Mouse (Mus musculus) heart, embryonic 12.5 days (tissue): ENCODE measurements around the gene Tagln3. TPM values are rescaled to one million over a fixed set of nuclear protein-coding genes. Genes with fewer than 3 reads are reported as not detected.

ENCODE experiments used
- ATAC-seq: fragments of 200-750 bp; cut with Nextera tagmentation; 2 replicates; pipeline ENCODE4 v1.8.0; 2017; ENCODE audit warnings: moderate TSS enrichment, moderate library complexity; ENCODE audit not compliant: insufficient number of reproducible peaks, low FRiP score
- H3K27ac ChIP-seq: fragments of 300-500 bp; sonication (generic); 2 replicates; pipeline ENCODE4 v1.5.1; 2016; ENCODE audit warnings: mild to moderate bottlenecking, moderate library complexity; ENCODE audit not compliant: poor library complexity, severe bottlenecking
- H3K27me3 ChIP-seq: fragments of 300-500 bp; sonication (generic); replicated peaks from 2 replicates; pipeline ENCODE4 v1.6.1; 2016; ENCODE audit warnings: mild to moderate bottlenecking, moderate library complexity
- H3K36me3 ChIP-seq: fragments of 300-500 bp; sonication (generic); 2 replicates; pipeline ENCODE4 v1.6.1; 2016; ENCODE audit warnings: mild to moderate bottlenecking, moderate library complexity
- H3K4me1 ChIP-seq: fragments of 300-500 bp; sonication (generic); replicated peaks from 2 replicates; pipeline ENCODE4 v1.6.1; 2016; ENCODE audit warnings: mild to moderate bottlenecking
- H3K4me2 ChIP-seq: fragments of 300-500 bp; sonication (generic); 2 replicates; pipeline ENCODE4 v1.6.1; 2016; ENCODE audit warnings: mild to moderate bottlenecking, moderate library complexity
- H3K4me3 ChIP-seq: fragments of 300-500 bp; sonication (generic); 2 replicates; pipeline ENCODE4 v1.5.1; 2016; ENCODE audit warnings: mild to moderate bottlenecking
- H3K9ac ChIP-seq: fragments of 300-500 bp; sonication (generic); 2 replicates; pipeline ENCODE4 v1.6.1; 2016; ENCODE audit warnings: mild to moderate bottlenecking, moderate library complexity
- H3K9me3 ChIP-seq: fragments of 300-500 bp; sonication (generic); replicated peaks from 2 replicates; pipeline ENCODE4 v1.6.1; 2016; ENCODE audit warnings: mild to moderate bottlenecking, moderate library complexity
- WGBS: fragments of 180-500 bp; shearing (Covaris S2); methylation state at CpG from one replicate; pipeline ENCODE4 v1.1.7; 2016; 5-methylcytosine and 5-hydroxymethylcytosine counted together
- polyA plus RNA-seq: library from polyadenylated mRNA; unstranded; fragments of >200 nt; fragmentation: Nextera tagmentation; extraction: Ambion mirVana; gene quantifications from 2 replicates; pipeline ENCODE4 v1.2.1, GENCODE M21; 2016

The Tagln3 gene
- polyA plus RNA-seq, 1 experiment from 2014 or later: 10.0 TPM

- ATAC-seq: no peak
- H3K27ac ChIP-seq: no peak overlapping the region
- 68% methylated on average over 3 of the region's 3 CpGs for WGBS
- H3K4me2 ChIP-seq: no peak overlapping the region
- H3K9me3 ChIP-seq: no peaks in the 10 kb centered on the region
- no peaks in the 10 kb centered on the region for H3K27me3 ChIP-seq
- no peak overlapping the region for H3K4me3 ChIP-seq
- H3K4me1 ChIP-seq: no peaks in the 10 kb centered on the region
- H3K9ac ChIP-seq: no peak overlapping the region
- no peaks in the 10 kb centered on the region for H3K36me3 ChIP-seq
Observed at GRCm38 (mm10) chr16:45686833-45687232, 37.6 kb downstream of the Tagln3 start.

GRCm38 (mm10) chr16:45685295-45685694, 39.1 kb downstream of the Tagln3 start:
- Histone ChIP-seq H3K9ac (no peak overlapping the region), H3K4me2 (no peak overlapping the region), H3K27ac (no peak overlapping the region), H3K27me3 (no peaks in the 10 kb centered on the region), H3K36me3 (no peaks in the 10 kb centered on the region), H3K4me1 (no peaks in the 10 kb centered on the region), H3K4me3 (no peak overlapping the region), H3K9me3 (no peaks in the 10 kb centered on the region)
- no peak for ATAC-seq
- WGBS: 66% methylated on average over 3 of the region's 3 CpGs

DNA sequence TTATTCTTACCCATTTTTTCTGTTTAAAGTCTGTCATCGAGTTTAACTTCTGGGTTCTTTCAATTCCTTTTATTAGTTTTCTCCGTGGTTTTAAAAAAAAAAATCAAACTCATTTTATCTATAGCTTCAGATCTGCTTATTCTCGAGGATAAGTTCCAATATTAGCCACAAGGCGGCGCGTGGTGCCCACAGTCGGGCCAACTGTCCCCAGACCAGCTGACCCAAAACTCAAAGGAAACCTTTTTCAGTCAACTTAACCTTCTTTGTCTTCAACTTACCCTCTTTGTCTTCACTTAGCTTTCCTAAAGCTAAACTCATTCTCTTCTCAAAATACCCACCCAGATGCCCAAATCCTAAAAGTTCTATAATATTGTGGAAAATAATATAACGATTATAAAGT, 39.6 kb downstream of the Tagln3 start:
- WGBS: 14% methylated on average over 8 of the region's 8 CpGs

DNA sequence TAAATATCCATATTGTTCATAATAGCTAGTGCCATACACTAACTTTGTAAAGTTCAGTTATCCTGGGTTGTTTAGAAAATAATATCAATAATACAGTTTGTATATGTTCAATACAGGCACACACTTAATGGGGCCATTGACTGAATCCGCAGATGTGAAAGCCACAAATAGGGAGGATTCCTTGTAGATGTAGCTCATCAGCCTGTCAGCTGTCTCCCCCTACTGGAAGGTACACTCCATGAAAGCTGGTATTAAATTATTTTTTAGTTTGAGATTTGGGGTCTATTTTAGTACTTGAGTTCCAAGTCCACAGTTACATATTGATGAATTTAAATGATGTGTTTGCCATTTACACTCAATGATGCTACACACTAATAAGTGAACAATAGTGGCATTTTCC, 47.9 kb downstream of the Tagln3 start:
- WGBS: 33% methylated on average over 1 of the region's 1 CpGs
- Histone ChIP-seq H3K36me3 (no peaks in the 10 kb centered on the region), H3K4me3 (no peak overlapping the region), H3K4me1 (no peaks in the 10 kb centered on the region), H3K27ac (no peak overlapping the region), H3K27me3 (no peaks in the 10 kb centered on the region), H3K9ac (no peak overlapping the region), H3K9me3 (no peaks in the 10 kb centered on the region), H3K4me2 (no peak overlapping the region)
- ATAC-seq: no peak

More for the DNA sequence above, 39.6 kb downstream of the Tagln3 start:
- H3K4me1 ChIP-seq: no peaks in the 10 kb centered on the region
- H3K4me2 ChIP-seq: no peak overlapping the region
- ATAC-seq: no peak
- H3K27ac ChIP-seq: no peak overlapping the region
- H3K4me3 ChIP-seq: no peak overlapping the region
- no peak overlapping the region for H3K9ac ChIP-seq
- H3K36me3 ChIP-seq: no peaks in the 10 kb centered on the region
- no peaks in the 10 kb centered on the region for H3K9me3 ChIP-seq
- H3K27me3 ChIP-seq: no peaks in the 10 kb centered on the region

- Histone ChIP-seq H3K9me3 (no peaks in the 10 kb centered on the region), H3K4me3 (no peak overlapping the region), H3K27me3 (no peaks in the 10 kb centered on the region), H3K9ac (no peak overlapping the region), H3K4me1 (no peaks in the 10 kb centered on the region), H3K36me3 (no peaks in the 10 kb centered on the region), H3K27ac (no peak overlapping the region), H3K4me2 (no peak overlapping the region)
- WGBS: 74% methylated on average over 4 of the region's 4 CpGs
- no peak for ATAC-seq
Observed at GRCm38 (mm10) chr16:45670005-45670404, 54.4 kb downstream of the Tagln3 start.

DNA sequence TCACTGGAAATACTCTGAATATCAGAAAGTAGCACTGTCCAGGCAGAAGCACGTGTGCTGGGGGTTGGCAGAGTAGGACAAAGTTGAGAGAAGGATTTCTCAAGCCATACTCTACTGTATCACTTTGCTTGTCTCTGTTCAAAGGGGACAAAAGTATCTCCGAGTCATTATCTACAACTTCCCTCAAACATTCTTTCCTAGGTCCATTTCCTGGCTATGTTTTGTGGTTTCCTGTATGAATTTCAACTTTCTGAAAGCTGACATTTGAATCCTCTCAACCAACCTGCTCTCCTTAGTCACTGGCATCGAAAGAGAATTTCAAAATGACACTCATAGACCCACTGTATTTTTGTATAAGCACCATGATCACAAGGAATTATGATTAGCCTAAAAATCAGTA, 56.2 kb downstream of the Tagln3 start:
- Histone ChIP-seq H3K27ac (no peak overlapping the region), H3K4me1 (no peaks in the 10 kb centered on the region), H3K9me3 (no peaks in the 10 kb centered on the region), H3K4me2 (no peak overlapping the region), H3K36me3 (no peaks in the 10 kb centered on the region), H3K4me3 (no peak overlapping the region), H3K27me3 (no peaks in the 10 kb centered on the region), H3K9ac (no peak overlapping the region)
- WGBS: 45% methylated on average over 3 of the region's 3 CpGs
- ATAC-seq: no peak

DNA sequence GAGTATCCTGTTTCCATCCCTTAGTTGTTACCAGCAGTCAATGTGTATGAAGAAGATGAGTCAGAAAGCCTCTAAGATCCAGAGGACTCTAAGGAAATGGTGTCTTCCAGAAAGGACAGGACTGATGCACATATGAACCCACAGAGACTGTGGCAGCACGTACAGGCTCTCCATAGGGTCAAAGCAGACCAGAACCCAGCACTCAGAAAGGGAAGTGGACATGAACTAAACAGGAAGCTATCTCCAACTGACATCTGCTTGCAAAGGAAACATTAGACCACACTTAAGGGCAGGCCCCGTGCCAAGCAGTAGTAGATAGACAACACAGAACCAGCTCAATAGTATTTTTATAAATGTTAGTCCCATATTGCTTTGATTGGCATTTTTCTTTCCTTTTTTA, 58.3 kb downstream of the Tagln3 start:
- no peaks in the 10 kb centered on the region for H3K9me3 ChIP-seq
- no peak overlapping the region for H3K4me2 ChIP-seq
- no peak for ATAC-seq
- whole genome bisulfite sequencing: 51% methylated on average over 2 of the region's 2 CpGs
- H3K27me3 ChIP-seq: no peaks in the 10 kb centered on the region
- H3K4me3 ChIP-seq: no peak overlapping the region
- H3K4me1 ChIP-seq: no peaks in the 10 kb centered on the region
- no peaks in the 10 kb centered on the region for H3K36me3 ChIP-seq
- H3K9ac ChIP-seq: no peak overlapping the region
- no peak overlapping the region for H3K27ac ChIP-seq

GRCm38 (mm10) chr16:45662381-45662780, 62.0 kb downstream of the Tagln3 start:
- ATAC-seq: no peak
- Histone ChIP-seq H3K27ac (no peak overlapping the region), H3K4me3 (no peak overlapping the region), H3K4me1 (no peaks in the 10 kb centered on the region), H3K27me3 (no peaks in the 10 kb centered on the region), H3K36me3 (no peaks in the 10 kb centered on the region), H3K9ac (no peak overlapping the region), H3K4me2 (no peak overlapping the region), H3K9me3 (no peaks in the 10 kb centered on the region)

Other genes with a start within 250 kb of the Tagln3 start
- gene Gm609, start 231.6 kb downstream of the Tagln3 start, polyA plus RNA-seq: not detected in 2 replicates
- not detected in 2 replicates for gene Gm17783, start 192.6 kb downstream of the Tagln3 start, polyA plus RNA-seq
- gene Slc9c1, start 189.3 kb downstream of the Tagln3 start, polyA plus RNA-seq: not detected in 2 replicates
- 0.21 and 0.26 TPM in 2 replicates for gene Gcsam, start 114.2 kb downstream of the Tagln3 start, polyA plus RNA-seq
- 0.26 and 0.31 TPM in 2 replicates for gene BC016579, start 70.5 kb downstream of the Tagln3 start, polyA plus RNA-seq
- not detected in 2 replicates for gene Tmprss7, start 30.9 kb downstream of the Tagln3 start, polyA plus RNA-seq
- gene Abhd10, start 18.3 kb upstream of the Tagln3 start, polyA plus RNA-seq: 29.1 and 31.1 TPM in 2 replicates
- 58.7 and 59.2 TPM in 2 replicates for gene Phldb2, start 229.0 kb upstream of the Tagln3 start, polyA plus RNA-seq